Mouse (Mus musculus) liver, embryonic 14.5 days (tissue): ENCODE data around the gene Pde9a.

Experiments used
- CTCF ChIP-seq: IDR thresholded peaks from 2 replicates; pipeline ENCODE4 v1.5.1; 2016; ENCODE audit warnings: antibody characterized with exemption, low read depth, control low read depth
- EP300 ChIP-seq: IDR thresholded peaks from 2 replicates; pipeline ENCODE4 v1.6.1; 2016; ENCODE audit warnings: antibody characterized with exemption, low read depth

GRCm38 (mm10) chr17:31392041-31392440 lies 6.0 kb downstream of the Pde9a start:
- TF ChIP-seq CTCF (no peak), EP300 (no peak)
